Mouse (Mus musculus): Measurements from ENCODE around the gene Bpi. TPM values are rescaled to one million over a fixed set of nuclear protein-coding genes. Genes with fewer than 3 reads are reported as not detected.

Bpi gene
- polyA plus RNA-seq, 1 experiment from 2014 or later: not detected

- Histone ChIP-seq H3K9me3 (ENCODE audit: control insufficient read depth, low read length) (no peaks in the 10 kb centered on the region), H3K4me1 (replicated peaks; ENCODE audit: control insufficient read depth, insufficient read depth) (no peaks in the 10 kb centered on the region), H3K9ac (ENCODE audit: low read length) (no peak overlapping the region), H3K36me3 (ENCODE audit: control insufficient read depth, insufficient read depth, low read length) (no peaks in the 10 kb centered on the region), H3K4me2 (replicated peaks; ENCODE audit: low read depth) (no peak overlapping the region), H3K4me3 (ENCODE audit: low read depth, low read length) (no peak overlapping the region), H3K27ac (replicated peaks) (no peak overlapping the region), H3K27me3 (ENCODE audit: control insufficient read depth, insufficient read depth, low read length) (no peaks in the 10 kb centered on the region)
- DNase-seq (ENCODE audit: low spot score) (no peak), ATAC-seq (ENCODE audit: low FRiP score, low TSS enrichment) (no peak)
- TF ChIP-seq CTCF (IDR thresholded peaks at IDR 0.05; ENCODE audit: low read depth) (peak; percentile 47), EP300 (optimal IDR thresholded peaks at IDR 0.05) (no peak)
- 64% methylated on average over 8 of the region's 8 CpGs for WGBS
Measured at GRCm38 (mm10) chr2:158316371-158316770, 58.5 kb downstream of the Bpi start.

- no peak for TF ChIP-seq EP300 (optimal IDR thresholded peaks at IDR 0.05)
- peak; percentile 77 for TF ChIP-seq CTCF (IDR thresholded peaks at IDR 0.05; ENCODE audit: low read depth)
- Histone ChIP-seq H3K4me1 (replicated peaks; ENCODE audit: control insufficient read depth, insufficient read depth) (no peaks in the 10 kb centered on the region), H3K27ac (replicated peaks) (no peak overlapping the region), H3K9ac (ENCODE audit: low read length) (no peak overlapping the region), H3K27me3 (ENCODE audit: control insufficient read depth, insufficient read depth, low read length) (no peaks in the 10 kb centered on the region), H3K4me2 (replicated peaks; ENCODE audit: low read depth) (no peak overlapping the region), H3K9me3 (ENCODE audit: control insufficient read depth, low read length) (no peaks in the 10 kb centered on the region), H3K36me3 (ENCODE audit: control insufficient read depth, insufficient read depth, low read length) (no peaks in the 10 kb centered on the region), H3K4me3 (ENCODE audit: low read depth, low read length) (no peak overlapping the region)
- ATAC-seq (ENCODE audit: low FRiP score, low TSS enrichment): 0 out of 2 replicates have a peak, but pooled peaks have one; percentile 64
- WGBS: 18% methylated on average over 5 of the region's 5 CpGs
- DNase-seq (ENCODE audit: low spot score): peak; percentile 74
Measured at GRCm38 (mm10) chr2:158317026-158317425, 59.1 kb downstream of the Bpi start.

DNA sequence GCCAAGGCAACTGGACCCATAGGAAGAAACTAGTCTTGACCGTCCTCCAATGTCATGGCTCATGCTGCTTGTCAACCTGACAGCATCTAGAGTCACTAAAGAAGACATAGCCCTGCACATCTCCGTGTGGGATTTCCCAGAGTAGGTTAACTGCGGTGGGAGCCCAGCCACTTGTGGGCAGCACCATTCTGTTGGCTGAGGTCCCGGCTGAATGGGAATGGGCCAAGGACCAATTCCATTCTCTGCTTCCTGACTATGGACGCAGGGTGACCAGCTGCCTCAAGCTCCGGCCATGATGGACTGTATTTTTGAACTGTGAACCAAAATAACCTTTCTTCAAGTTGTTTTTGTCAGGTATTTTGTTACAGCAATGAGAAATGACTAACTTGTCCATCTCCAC is 63.7 kb downstream of the Bpi start:
- H3K27me3 ChIP-seq (ENCODE audit: control insufficient read depth, insufficient read depth, low read length): no peaks in the 10 kb centered on the region

GRCm38 (mm10) chr2:158322845-158323244 is 65.0 kb downstream of the Bpi start:
- no peaks in the 10 kb centered on the region for H3K4me1 ChIP-seq (replicated peaks; ENCODE audit: control insufficient read depth, insufficient read depth)
- DNase-seq (ENCODE audit: low spot score): no peak
- no peaks in the 10 kb centered on the region for H3K36me3 ChIP-seq (ENCODE audit: control insufficient read depth, insufficient read depth, low read length)
- no peak; the same call in 1 of the 2 replicates for ATAC-seq (ENCODE audit: low FRiP score, low TSS enrichment)
- H3K27me3 ChIP-seq (ENCODE audit: control insufficient read depth, insufficient read depth, low read length): no peaks in the 10 kb centered on the region
- H3K4me2 ChIP-seq (replicated peaks; ENCODE audit: low read depth): no peak overlapping the region
- no peak overlapping the region for H3K27ac ChIP-seq (replicated peaks)
- TF ChIP-seq EP300 (optimal IDR thresholded peaks at IDR 0.05): no peak
- no peak overlapping the region for H3K4me3 ChIP-seq (ENCODE audit: low read depth, low read length)
- H3K9me3 ChIP-seq (ENCODE audit: control insufficient read depth, low read length): no peaks in the 10 kb centered on the region
- no peak overlapping the region for H3K9ac ChIP-seq (ENCODE audit: low read length)
- 49% methylated on average over 3 of the region's 3 CpGs for WGBS

More for the DNA sequence above, 63.7 kb downstream of the Bpi start:
- H3K4me3 ChIP-seq (ENCODE audit: low read depth, low read length): no peak overlapping the region
- no peak overlapping the region for H3K9ac ChIP-seq (ENCODE audit: low read length)
- DNase-seq (ENCODE audit: low spot score): no peak
- WGBS: 91% methylated on average over 6 of the region's 6 CpGs
- H3K4me1 ChIP-seq (replicated peaks; ENCODE audit: control insufficient read depth, insufficient read depth): no peaks in the 10 kb centered on the region
- no peak for TF ChIP-seq CTCF (IDR thresholded peaks at IDR 0.05; ENCODE audit: low read depth)
- no peak for TF ChIP-seq EP300 (optimal IDR thresholded peaks at IDR 0.05)
- H3K9me3 ChIP-seq (ENCODE audit: control insufficient read depth, low read length): no peaks in the 10 kb centered on the region
- no peaks in the 10 kb centered on the region for H3K36me3 ChIP-seq (ENCODE audit: control insufficient read depth, insufficient read depth, low read length)
- H3K27ac ChIP-seq (replicated peaks): no peak overlapping the region
- ATAC-seq (ENCODE audit: low FRiP score, low TSS enrichment): no peak
- H3K4me2 ChIP-seq (replicated peaks; ENCODE audit: low read depth): no peak overlapping the region

GRCm38 (mm10) chr2:158324531-158325190 is 66.8 kb downstream of the Bpi start:
- H3K4me2 ChIP-seq (replicated peaks; ENCODE audit: low read depth): no peak overlapping the region
- no peak overlapping the region for H3K9ac ChIP-seq (ENCODE audit: low read length)
- no peak overlapping the region for H3K27ac ChIP-seq (replicated peaks)
- H3K27me3 ChIP-seq (ENCODE audit: control insufficient read depth, insufficient read depth, low read length): no peaks in the 10 kb centered on the region
- H3K4me3 ChIP-seq (ENCODE audit: low read depth, low read length): no peak overlapping the region
- no peak for ATAC-seq (ENCODE audit: low FRiP score, low TSS enrichment)
- DNase-seq (ENCODE audit: low spot score): no peak
- 57% methylated on average over 10 of the region's 10 CpGs for WGBS
- H3K4me1 ChIP-seq (replicated peaks; ENCODE audit: control insufficient read depth, insufficient read depth): no peaks in the 10 kb centered on the region
- H3K9me3 ChIP-seq (ENCODE audit: control insufficient read depth, low read length): no peaks in the 10 kb centered on the region
- TF ChIP-seq CTCF (IDR thresholded peaks at IDR 0.05; ENCODE audit: low read depth) (no peak), EP300 (optimal IDR thresholded peaks at IDR 0.05) (no peak)
- no peaks in the 10 kb centered on the region for H3K36me3 ChIP-seq (ENCODE audit: control insufficient read depth, insufficient read depth, low read length)

- no peak overlapping the region for H3K9ac ChIP-seq (ENCODE audit: low read length)
- DNase-seq (ENCODE audit: low spot score) (no peak), ATAC-seq (ENCODE audit: low FRiP score, low TSS enrichment) (no peak)
- H3K36me3 ChIP-seq (ENCODE audit: control insufficient read depth, insufficient read depth, low read length): no peaks in the 10 kb centered on the region
- no peak overlapping the region for H3K4me2 ChIP-seq (replicated peaks; ENCODE audit: low read depth)
- no peaks in the 10 kb centered on the region for H3K9me3 ChIP-seq (ENCODE audit: control insufficient read depth, low read length)
- H3K4me3 ChIP-seq (ENCODE audit: low read depth, low read length): no peak overlapping the region
- H3K4me1 ChIP-seq (replicated peaks; ENCODE audit: control insufficient read depth, insufficient read depth): no peaks in the 10 kb centered on the region
- no peaks in the 10 kb centered on the region for H3K27me3 ChIP-seq (ENCODE audit: control insufficient read depth, insufficient read depth, low read length)
- no peak for TF ChIP-seq CTCF (IDR thresholded peaks at IDR 0.05; ENCODE audit: low read depth)
- TF ChIP-seq EP300 (optimal IDR thresholded peaks at IDR 0.05): no peak
- H3K27ac ChIP-seq (replicated peaks): no peak overlapping the region
- WGBS: 87% methylated on average over 8 of the region's 8 CpGs
Measured at GRCm38 (mm10) chr2:158325609-158326008, 67.7 kb downstream of the Bpi start.

Small RNA genes within 50 kb of the gene (microRNA-seq; reads per million reads assigned to microRNA genes)
- gene Mir7685: not detected

Other genes starting within 250 kb of the Bpi start
- 7.0 and 7.7 TPM in 2 replicates for gene Tti1, start 229.7 kb upstream of the Bpi start, polyA plus RNA-seq (2015; fragmentation: Nextera tagmentation; extraction: Ambion mirVana)
- gene Rprd1b, start 229.6 kb upstream of the Bpi start, polyA plus RNA-seq (2015; fragmentation: Nextera tagmentation; extraction: Ambion mirVana): 20.3 and 20.8 TPM in 2 replicates
- 109 and 114 TPM in 2 replicates for gene Tgm2, start 111.7 kb upstream of the Bpi start, polyA plus RNA-seq (2015; fragmentation: Nextera tagmentation; extraction: Ambion mirVana)
- gene D630003M21Rik, start 28.9 kb upstream of the Bpi start, polyA plus RNA-seq (2015; fragmentation: Nextera tagmentation; extraction: Ambion mirVana): 1.7 TPM in 2 replicates
- 3.1 and 3.4 TPM in 2 replicates for gene Lbp, start 48.4 kb downstream of the Bpi start, polyA plus RNA-seq (2015; fragmentation: Nextera tagmentation; extraction: Ambion mirVana)
- 3.3 and 3.7 TPM in 2 replicates for gene Snhg11, start 117.5 kb downstream of the Bpi start, polyA plus RNA-seq (2015; fragmentation: Nextera tagmentation; extraction: Ambion mirVana)
- 11.4 and 14.1 TPM in 2 replicates for gene Ralgapb, start 151.8 kb downstream of the Bpi start, polyA plus RNA-seq (2015; fragmentation: Nextera tagmentation; extraction: Ambion mirVana)
- gene Adig, start 244.5 kb downstream of the Bpi start, polyA plus RNA-seq (2015; fragmentation: Nextera tagmentation; extraction: Ambion mirVana): 2.3 and 2.9 TPM in 2 replicates